Mouse (Mus musculus) thymus, adult 2 months (tissue): ENCODE measurements around the gene Acly.

Experiments
- CTCF ChIP-seq: fragments of 200-500 bp; IDR thresholded peaks from 2 replicates; pipeline ENCODE4 v1.5.1; 2012; ENCODE audit warnings: mild to moderate bottlenecking, control low read depth, low read length, moderate library complexity, borderline replicate concordance; ENCODE audit not compliant: control insufficient read depth, poor library complexity, insufficient read depth; ENCODE audit errors: extremely low read depth
- POLR2A ChIP-seq: fragments of 200-500 bp; IDR thresholded peaks from 2 replicates; pipeline ENCODE4 v1.6.1; 2012; ENCODE audit warnings: mild to moderate bottlenecking, low read length, control low read depth, moderate library complexity; ENCODE audit not compliant: control insufficient read depth, poor library complexity, insufficient read depth; ENCODE audit errors: extremely low read depth

- TF ChIP-seq POLR2A = no peak
- no peak for TF ChIP-seq CTCF
Observed at GRCm38 (mm10) chr11:100524987-100525630, 2.7 kb downstream of the Acly start.
